Mouse (Mus musculus): ENCODE measurements around the gene Slco4c1. TPM values are rescaled to one million over a fixed set of nuclear protein-coding genes. Genes with fewer than 3 reads are reported as not detected.

The Slco4c1 gene
- polyA plus RNA-seq, 1 experiment from 2014 or later = 7.9 TPM

DNA sequence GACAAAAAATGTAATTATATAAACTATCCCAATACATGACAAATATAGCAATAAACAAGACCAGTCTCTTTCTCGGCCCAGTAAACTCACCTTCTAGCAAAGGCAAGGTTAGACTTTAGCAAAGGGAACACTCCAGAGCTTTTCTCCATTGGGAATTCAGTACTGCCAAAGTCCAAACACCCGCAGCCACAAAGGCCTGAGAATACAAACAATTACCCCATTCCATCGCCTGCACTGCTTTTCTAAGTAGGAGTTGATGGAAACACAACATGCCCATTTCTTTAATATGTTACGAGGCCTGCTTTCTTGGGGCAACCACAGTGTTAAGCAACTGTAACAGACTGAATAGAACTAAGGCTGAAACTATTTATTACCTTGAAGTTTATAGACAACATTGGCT, 18.4 kb downstream of the Slco4c1 start:
- Histone ChIP-seq H3K36me3 (no peaks in the 10 kb centered on the region), H3K4me1 (no peaks in the 10 kb centered on the region), H3K27ac (no peak overlapping the region), H3K9me3 (no peaks in the 10 kb centered on the region), H3K4me3 (no peak overlapping the region), H3K27me3 (no peaks in the 10 kb centered on the region), H3K9ac (no peak overlapping the region), H3K4me2 (no peak overlapping the region)
- WGBS = 76% methylated on average over 4 of the region's 4 CpGs
- no peak for ATAC-seq (ENCODE audit: borderline replicate concordance, extremely low read depth, low FRiP score, low TSS enrichment)

DNA sequence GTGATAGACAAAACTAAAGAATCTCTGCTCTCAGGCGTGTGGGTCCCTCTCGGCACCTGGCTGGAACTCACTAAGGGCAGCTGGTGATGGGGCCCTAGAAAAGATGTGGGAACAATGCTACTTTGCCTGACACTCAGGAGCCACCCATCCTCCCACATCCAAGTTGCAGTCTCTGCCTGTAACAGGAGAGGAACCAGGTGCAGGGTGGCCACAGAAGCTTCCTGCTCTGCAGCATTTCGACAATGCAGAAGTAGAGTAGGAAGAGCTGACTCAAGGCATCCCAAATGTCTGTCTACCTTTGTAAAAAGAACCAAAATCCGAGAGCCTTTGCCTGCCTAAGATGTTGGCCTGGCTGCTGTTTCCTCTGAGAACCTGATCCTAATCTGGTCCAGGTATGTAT, 22.9 kb downstream of the Slco4c1 start:
- Histone ChIP-seq H3K4me3 (no peak overlapping the region), H3K4me2 (0 out of 2 replicates have a peak overlapping the region, but pooled peaks have one; percentile 9), H3K9me3 (no peaks in the 10 kb centered on the region), H3K36me3 (no peaks in the 10 kb centered on the region), H3K4me1 (no peaks in the 10 kb centered on the region), H3K9ac (no peak overlapping the region), H3K27ac (no peak overlapping the region; the same call in 1 of the 2 replicates), H3K27me3 (no peaks in the 10 kb centered on the region)
- 42% methylated on average over 4 of the region's 4 CpGs for WGBS
- ATAC-seq (ENCODE audit: borderline replicate concordance, extremely low read depth, low FRiP score, low TSS enrichment) = peak; percentile 39; the same call in 1 of the 2 replicates

DNA sequence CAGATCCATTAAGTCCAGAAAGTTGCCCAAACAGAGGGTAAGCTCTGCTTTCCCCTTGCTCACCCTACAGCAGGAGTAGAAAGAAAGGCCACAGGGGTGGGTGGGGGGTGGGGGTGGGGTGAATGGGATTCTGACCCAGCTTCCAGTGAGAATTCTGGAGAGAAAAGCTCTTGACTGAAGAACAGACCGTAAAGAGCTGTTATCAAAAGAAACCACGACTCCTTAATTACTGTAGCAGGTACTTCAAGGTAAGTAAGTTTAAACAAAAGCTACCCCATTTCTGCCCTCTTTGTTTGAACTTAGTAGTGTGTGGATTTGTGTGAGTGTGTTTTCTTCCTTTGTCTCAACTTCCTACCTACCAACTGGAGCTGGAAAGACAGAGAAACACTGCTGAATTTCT, 23.4 kb downstream of the Slco4c1 start:
- Histone ChIP-seq H3K9me3 (no peaks in the 10 kb centered on the region), H3K4me1 (no peaks in the 10 kb centered on the region), H3K36me3 (no peaks in the 10 kb centered on the region), H3K4me3 (no peak overlapping the region), H3K27ac (no peak overlapping the region; the same call in 1 of the 2 replicates), H3K4me2 (0 out of 2 replicates have a peak overlapping the region, but pooled peaks have one; percentile 9), H3K9ac (no peak overlapping the region), H3K27me3 (no peaks in the 10 kb centered on the region)
- 34% methylated on average over 2 of the region's 2 CpGs for WGBS
- no peak; the same call in 1 of the 2 replicates for ATAC-seq (ENCODE audit: borderline replicate concordance, extremely low read depth, low FRiP score, low TSS enrichment)

- H3K4me2 ChIP-seq = no peak overlapping the region
- H3K9ac ChIP-seq = no peak overlapping the region
- WGBS = 4% methylated on average over 3 of the region's 3 CpGs
- no peaks in the 10 kb centered on the region for H3K9me3 ChIP-seq
- H3K36me3 ChIP-seq = no peaks in the 10 kb centered on the region
- ATAC-seq (ENCODE audit: borderline replicate concordance, extremely low read depth, low FRiP score, low TSS enrichment) = no peak
- H3K4me3 ChIP-seq = no peak overlapping the region
- H3K27ac ChIP-seq = no peak overlapping the region
- no peaks in the 10 kb centered on the region for H3K4me1 ChIP-seq
- no peaks in the 10 kb centered on the region for H3K27me3 ChIP-seq
Observed at GRCm38 (mm10) chr1:96846727-96847126, 25.2 kb downstream of the Slco4c1 start.

- Histone ChIP-seq H3K4me1 (0 out of 2 replicates have a peak, but pooled peaks cover 4% of the 10 kb centered on the region), H3K9ac (no peak overlapping the region), H3K4me3 (no peak overlapping the region), H3K27me3 (no peaks in the 10 kb centered on the region), H3K9me3 (no peaks in the 10 kb centered on the region), H3K36me3 (no peaks in the 10 kb centered on the region), H3K4me2 (no peak overlapping the region), H3K27ac (peak overlapping the region; percentile 88)
- 31% methylated on average over 2 of the region's 2 CpGs for WGBS
- peak; percentile 97 for ATAC-seq (ENCODE audit: borderline replicate concordance, extremely low read depth, low FRiP score, low TSS enrichment)
Observed at GRCm38 (mm10) chr1:96805287-96805727, 66.7 kb downstream of the Slco4c1 start.

DNA sequence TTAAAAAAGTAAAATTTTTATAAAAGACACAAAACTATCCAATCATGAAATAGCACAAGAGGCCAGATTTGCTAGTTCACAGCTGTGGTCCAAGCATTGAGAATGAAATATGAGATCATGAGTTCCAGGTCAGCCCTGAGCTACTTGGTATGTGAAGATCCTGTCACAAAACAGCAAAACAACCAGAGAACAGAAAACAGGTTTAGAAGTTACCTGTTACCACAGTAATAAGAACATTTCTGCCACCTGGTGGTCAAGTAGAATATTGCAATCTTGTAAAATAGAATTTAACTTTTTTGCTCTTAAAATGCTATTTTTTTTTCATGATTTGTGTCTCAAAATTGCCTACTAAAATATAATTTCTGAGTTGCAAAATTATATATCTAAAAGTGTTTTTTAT, 70.4 kb downstream of the Slco4c1 start:
- ATAC-seq (ENCODE audit: borderline replicate concordance, extremely low read depth, low FRiP score, low TSS enrichment) = no peak
- Histone ChIP-seq H3K4me2 (no peak overlapping the region), H3K27ac (no peak overlapping the region), H3K4me3 (no peak overlapping the region), H3K9ac (no peak overlapping the region), H3K27me3 (no peaks in the 10 kb centered on the region), H3K9me3 (no peaks in the 10 kb centered on the region), H3K36me3 (no peaks in the 10 kb centered on the region), H3K4me1 (0 out of 2 replicates have a peak, but pooled peaks cover 4% of the 10 kb centered on the region)

DNA sequence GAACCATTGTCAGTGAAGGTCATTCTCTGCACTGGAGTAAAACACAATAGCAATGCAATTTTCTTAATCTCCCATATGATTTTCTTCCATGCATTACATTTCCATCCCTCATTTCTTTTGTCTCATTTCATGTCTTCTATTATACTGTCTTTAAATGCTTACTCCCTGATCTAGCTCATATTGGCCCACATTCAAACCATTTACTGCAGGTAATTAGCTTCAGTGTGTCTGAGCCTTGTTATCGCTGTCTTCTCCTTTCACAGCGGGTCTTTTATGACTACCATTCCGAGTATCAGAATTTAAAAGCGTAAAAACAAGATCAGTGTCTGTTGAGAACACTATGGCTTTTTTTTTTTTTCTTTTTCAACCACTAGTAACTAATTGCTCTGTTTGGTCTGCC, 77.3 kb downstream of the Slco4c1 start:
- H3K4me1 ChIP-seq = no peaks in the 10 kb centered on the region
- H3K36me3 ChIP-seq = no peaks in the 10 kb centered on the region
- WGBS = 91% methylated on average over 4 of the region's 4 CpGs
- no peak overlapping the region for H3K4me3 ChIP-seq
- H3K27ac ChIP-seq = no peak overlapping the region
- no peak overlapping the region for H3K9ac ChIP-seq
- no peaks in the 10 kb centered on the region for H3K9me3 ChIP-seq
- no peak for ATAC-seq (ENCODE audit: borderline replicate concordance, extremely low read depth, low FRiP score, low TSS enrichment)
- no peaks in the 10 kb centered on the region for H3K27me3 ChIP-seq
- H3K4me2 ChIP-seq = no peak overlapping the region

- H3K4me2 ChIP-seq = no peak overlapping the region
- 85% methylated on average over 5 of the region's 5 CpGs for WGBS
- H3K36me3 ChIP-seq = no peaks in the 10 kb centered on the region
- H3K27ac ChIP-seq = no peak overlapping the region
- no peak for ATAC-seq (ENCODE audit: borderline replicate concordance, extremely low read depth, low FRiP score, low TSS enrichment)
- no peak overlapping the region for H3K9ac ChIP-seq
- H3K27me3 ChIP-seq = no peaks in the 10 kb centered on the region
- H3K9me3 ChIP-seq = no peaks in the 10 kb centered on the region
- no peak overlapping the region for H3K4me3 ChIP-seq
- no peaks in the 10 kb centered on the region for H3K4me1 ChIP-seq
Observed at GRCm38 (mm10) chr1:96794290-96794689, 77.7 kb downstream of the Slco4c1 start.

- H3K4me1 ChIP-seq = no peaks in the 10 kb centered on the region
- H3K9me3 ChIP-seq = no peaks in the 10 kb centered on the region
- H3K36me3 ChIP-seq = no peaks in the 10 kb centered on the region
- no peak for ATAC-seq (ENCODE audit: borderline replicate concordance, extremely low read depth, low FRiP score, low TSS enrichment)
- no peak overlapping the region for H3K27ac ChIP-seq
- H3K4me2 ChIP-seq = no peak overlapping the region
- no peaks in the 10 kb centered on the region for H3K27me3 ChIP-seq
- 67% methylated on average over 1 of the region's 1 CpGs for WGBS
- H3K4me3 ChIP-seq = no peak overlapping the region
- H3K9ac ChIP-seq = no peak overlapping the region
Observed at GRCm38 (mm10) chr1:96789268-96789667, 82.7 kb downstream of the Slco4c1 start.

- ATAC-seq (ENCODE audit: borderline replicate concordance, extremely low read depth, low FRiP score, low TSS enrichment) = no peak
- WGBS = 86% methylated on average over 4 of the region's 4 CpGs
- Histone ChIP-seq H3K27ac (no peak overlapping the region), H3K4me1 (no peaks in the 10 kb centered on the region), H3K27me3 (no peaks in the 10 kb centered on the region), H3K9ac (no peak overlapping the region), H3K4me2 (no peak overlapping the region), H3K4me3 (no peak overlapping the region), H3K9me3 (no peaks in the 10 kb centered on the region), H3K36me3 (no peaks in the 10 kb centered on the region)
Observed at GRCm38 (mm10) chr1:96774174-96774573, 97.8 kb downstream of the Slco4c1 start.

GRCm38 (mm10) chr1:96773712-96774111, 98.3 kb downstream of the Slco4c1 start:
- H3K27me3 ChIP-seq = no peaks in the 10 kb centered on the region
- H3K4me3 ChIP-seq = no peak overlapping the region
- H3K9me3 ChIP-seq = no peaks in the 10 kb centered on the region
- H3K4me2 ChIP-seq = no peak overlapping the region
- H3K36me3 ChIP-seq = no peaks in the 10 kb centered on the region
- 86% methylated on average over 5 of the region's 5 CpGs for WGBS
- no peak for ATAC-seq (ENCODE audit: borderline replicate concordance, extremely low read depth, low FRiP score, low TSS enrichment)
- H3K27ac ChIP-seq = no peak overlapping the region
- no peak overlapping the region for H3K9ac ChIP-seq
- H3K4me1 ChIP-seq = no peaks in the 10 kb centered on the region

- no peaks in the 10 kb centered on the region for H3K27me3 ChIP-seq
- ATAC-seq (ENCODE audit: borderline replicate concordance, extremely low read depth, low FRiP score, low TSS enrichment) = peak; percentile 85; the same call in 1 of the 2 replicates
- H3K9me3 ChIP-seq = no peaks in the 10 kb centered on the region
- H3K9ac ChIP-seq = no peak overlapping the region
- 59% methylated on average over 1 of the region's 1 CpGs for whole genome bisulfite sequencing
- no peak overlapping the region for H3K4me3 ChIP-seq
- H3K4me2 ChIP-seq = no peak overlapping the region
- H3K36me3 ChIP-seq = no peaks in the 10 kb centered on the region
- H3K27ac ChIP-seq = no peak overlapping the region
- H3K4me1 ChIP-seq = 0 out of 2 replicates have a peak, but pooled peaks cover 3% of the 10 kb centered on the region
Observed at GRCm38 (mm10) chr1:96770283-96770682, 101.7 kb downstream of the Slco4c1 start.

GRCm38 (mm10) chr1:96768264-96768663, 103.7 kb downstream of the Slco4c1 start:
- Histone ChIP-seq H3K27me3 (no peaks in the 10 kb centered on the region), H3K4me2 (no peak overlapping the region), H3K9me3 (no peaks in the 10 kb centered on the region), H3K36me3 (no peaks in the 10 kb centered on the region), H3K9ac (no peak overlapping the region), H3K4me1 (0 out of 2 replicates have a peak, but pooled peaks cover 3% of the 10 kb centered on the region), H3K27ac (no peak overlapping the region), H3K4me3 (no peak overlapping the region)
- peak; percentile 19; the same call in 1 of the 2 replicates for ATAC-seq (ENCODE audit: borderline replicate concordance, extremely low read depth, low FRiP score, low TSS enrichment)
- WGBS = 16% methylated on average over 4 of the region's 4 CpGs
